Mouse (Mus musculus) forebrain, postnatal 0 days (tissue): ENCODE results near the gene Asns. TPM values are rescaled to one million over a fixed set of nuclear protein-coding genes. Genes with fewer than 3 reads are reported as not detected.
A peak's percentile ranks its signal among the peaks of the same experiment; 100 is the strongest.

Source experiments
- ATAC-seq: fragments of 200-750 bp; cut with Nextera tagmentation; 2 replicates; pipeline ENCODE4 v1.8.0; 2017; ENCODE audit warnings: mild to moderate bottlenecking, moderate library complexity
- DNase-seq: peaks from one replicate; pipeline ENCODE4 v3.0.0-alpha.2; 2015
- H3K27ac ChIP-seq: fragments of 300-500 bp; sonication (generic); 2 replicates; pipeline ENCODE4 v1.5.1; 2014; ENCODE audit warnings: low read depth, mild to moderate bottlenecking, antibody characterized with exemption, low read length, moderate library complexity, mixed read lengths
- H3K27me3 ChIP-seq: fragments of 300-500 bp; sonication (generic); 2 replicates; pipeline ENCODE4 v1.6.1; 2014; ENCODE audit warnings: mild to moderate bottlenecking, low read length, mixed read lengths; ENCODE audit not compliant: insufficient read depth
- H3K36me3 ChIP-seq: fragments of 300-500 bp; sonication (generic); 2 replicates; pipeline ENCODE4 v1.6.1; 2014; ENCODE audit warnings: mild to moderate bottlenecking, moderate library complexity; ENCODE audit not compliant: insufficient read depth
- H3K4me1 ChIP-seq: fragments of 300-500 bp; sonication (generic); 2 replicates; pipeline ENCODE4 v1.6.1; 2014; ENCODE audit warnings: antibody characterized with exemption; ENCODE audit not compliant: insufficient read depth
- H3K4me2 ChIP-seq: fragments of 300-500 bp; sonication (generic); 2 replicates; pipeline ENCODE4 v1.6.1; 2014; ENCODE audit warnings: low read depth, mild to moderate bottlenecking, moderate library complexity
- H3K4me3 ChIP-seq: fragments of 300-500 bp; sonication (generic); 2 replicates; pipeline ENCODE4 v1.5.1; 2014; ENCODE audit warnings: low read depth, low read length, mixed read lengths
- H3K9ac ChIP-seq: fragments of 300-500 bp; sonication (generic); 2 replicates; pipeline ENCODE4 v1.6.1; 2014; ENCODE audit warnings: mild to moderate bottlenecking
- H3K9me3 ChIP-seq: fragments of 300-500 bp; sonication (generic); 2 replicates; pipeline ENCODE4 v1.6.1; 2016; ENCODE audit warnings: low read length
- CTCF ChIP-seq: sonication (generic); IDR thresholded peaks from 2 replicates; pipeline ENCODE4 v1.5.1; 2016; ENCODE audit warnings: antibody characterized with exemption, control low read depth, low read depth
- WGBS: fragments of 180-500 bp; shearing (Covaris S2); extraction: QIAGEN DNeasy Blood & Tissue Kit; methylation state at CpG from one replicate; pipeline ENCODE4 v1.1.7; 2014; 5-methylcytosine and 5-hydroxymethylcytosine counted together
- polyA plus RNA-seq: library from polyadenylated mRNA; unstranded; fragments of >200 nt; fragmentation: Nextera tagmentation; extraction: Ambion mirVana; gene quantifications from 2 replicates; pipeline ENCODE4 v1.2.1, GENCODE M21; 2015
- total RNA-seq: library from RNA; depleted of rRNA; stranded (reverse); fragments of >200 nt; gene quantifications from 2 replicates; pipeline ENCODE4 v1.2.3, GENCODE M21; 2014

Gene Asns
- total and polyA plus RNA-seq, 2 experiments from 2014 or later, result 124 to 133 TPM

- peak; percentile 47; the same call in 1 of the 2 replicates for ATAC-seq
These were observed 23.2 kb upstream of the Asns start for GRCm38 (mm10) chr6:7716236-7716635.

GRCm38 (mm10) chr6:7714230-7714629, 21.2 kb upstream of the Asns start:
- WGBS, result 65% methylated on average over 2 of the region's 2 CpGs
- ATAC-seq, result no peak

More at GRCm38 (mm10) chr6:7716236-7716635, 23.2 kb upstream of the Asns start:
- no peaks in the 10 kb centered on the region for H3K9me3 ChIP-seq
- no peaks in the 10 kb centered on the region for H3K36me3 ChIP-seq
- H3K4me1 ChIP-seq, result no peaks in the 10 kb centered on the region
- no peak for DNase-seq
- H3K27ac ChIP-seq, result no peak overlapping the region
- WGBS, result 29% methylated on average over 4 of the region's 4 CpGs
- H3K27me3 ChIP-seq, result no peaks in the 10 kb centered on the region
- H3K4me3 ChIP-seq, result no peak overlapping the region
- H3K9ac ChIP-seq, result no peak overlapping the region
- H3K4me2 ChIP-seq, result no peak overlapping the region
- no peak for TF ChIP-seq CTCF

DNA sequence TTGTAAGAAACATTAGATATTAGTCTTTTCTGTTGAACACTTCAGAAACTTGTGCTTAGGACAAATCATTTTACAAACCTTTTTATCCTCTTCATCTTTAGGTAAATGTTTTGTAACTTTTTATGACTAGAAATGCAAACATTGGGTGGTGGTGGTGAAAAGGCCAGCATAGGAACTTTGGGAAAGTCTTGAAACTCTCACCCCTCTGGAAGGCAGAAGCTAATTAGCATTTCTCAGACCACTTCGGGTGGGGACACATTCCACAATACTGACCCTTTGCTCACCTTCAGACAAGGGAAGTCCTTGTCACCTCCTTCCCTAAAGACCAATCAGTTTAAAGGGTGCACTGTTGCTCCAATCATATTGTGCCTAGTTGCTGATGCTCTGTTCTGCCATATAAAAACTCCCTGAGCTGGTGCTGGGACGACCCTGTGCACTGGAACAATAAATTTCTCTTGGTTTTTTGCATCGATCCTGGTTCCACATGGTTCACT, 18.8 kb upstream of the Asns start:
- ATAC-seq, result no peak
- no peaks in the 10 kb centered on the region for H3K27me3 ChIP-seq

More at GRCm38 (mm10) chr6:7714230-7714629, 21.2 kb upstream of the Asns start:
- H3K36me3 ChIP-seq, result no peaks in the 10 kb centered on the region
- H3K4me1 ChIP-seq, result no peaks in the 10 kb centered on the region
- no peaks in the 10 kb centered on the region for H3K27me3 ChIP-seq
- no peak overlapping the region for H3K4me2 ChIP-seq
- no peak for TF ChIP-seq CTCF
- H3K9me3 ChIP-seq, result no peaks in the 10 kb centered on the region
- no peak overlapping the region for H3K4me3 ChIP-seq
- H3K9ac ChIP-seq, result no peak overlapping the region
- no peak overlapping the region for H3K27ac ChIP-seq
- no peak for DNase-seq

GRCm38 (mm10) chr6:7708246-7708645, 15.2 kb upstream of the Asns start:
- no peak for ATAC-seq
- H3K36me3 ChIP-seq, result no peaks in the 10 kb centered on the region
- no peak overlapping the region for H3K4me2 ChIP-seq
- H3K9ac ChIP-seq, result no peak overlapping the region
- no peak overlapping the region for H3K4me3 ChIP-seq
- no peak for DNase-seq
- no peak for TF ChIP-seq CTCF
- H3K9me3 ChIP-seq, result no peaks in the 10 kb centered on the region
- 71% methylated on average over 3 of the region's 3 CpGs for WGBS
- H3K4me1 ChIP-seq, result no peaks in the 10 kb centered on the region
- H3K27me3 ChIP-seq, result no peaks in the 10 kb centered on the region
- H3K27ac ChIP-seq, result no peak overlapping the region

More for the DNA sequence above, 18.8 kb upstream of the Asns start:
- Histone ChIP-seq H3K9me3 (no peaks in the 10 kb centered on the region), H3K27ac (no peak overlapping the region), H3K36me3 (no peaks in the 10 kb centered on the region), H3K4me3 (no peak overlapping the region), H3K4me2 (no peak overlapping the region), H3K9ac (no peak overlapping the region), H3K4me1 (no peaks in the 10 kb centered on the region)
- TF ChIP-seq CTCF, result no peak
- DNase-seq, result no peak
- 75% methylated on average over 3 of the region's 3 CpGs for WGBS

DNA sequence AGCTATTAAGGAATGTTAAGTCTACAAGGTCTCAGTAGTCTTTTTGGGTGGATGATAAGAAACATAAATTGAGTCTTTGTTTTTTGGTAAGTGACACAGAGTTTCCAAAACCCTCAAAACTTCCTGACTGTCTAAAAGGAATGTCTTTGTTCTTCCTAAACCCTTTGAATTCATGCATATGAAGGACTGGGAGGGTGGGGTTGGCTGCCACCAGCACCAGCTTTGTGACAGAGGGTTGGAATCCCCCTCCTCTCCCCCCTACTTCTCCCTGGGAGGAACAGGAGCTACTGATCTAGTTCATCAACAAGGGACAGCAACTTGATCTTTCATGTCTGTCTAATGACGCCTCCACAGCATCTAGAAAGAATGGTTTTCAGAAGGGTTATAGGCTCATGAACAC, 13.7 kb upstream of the Asns start:
- no peak overlapping the region for H3K4me3 ChIP-seq

DNA sequence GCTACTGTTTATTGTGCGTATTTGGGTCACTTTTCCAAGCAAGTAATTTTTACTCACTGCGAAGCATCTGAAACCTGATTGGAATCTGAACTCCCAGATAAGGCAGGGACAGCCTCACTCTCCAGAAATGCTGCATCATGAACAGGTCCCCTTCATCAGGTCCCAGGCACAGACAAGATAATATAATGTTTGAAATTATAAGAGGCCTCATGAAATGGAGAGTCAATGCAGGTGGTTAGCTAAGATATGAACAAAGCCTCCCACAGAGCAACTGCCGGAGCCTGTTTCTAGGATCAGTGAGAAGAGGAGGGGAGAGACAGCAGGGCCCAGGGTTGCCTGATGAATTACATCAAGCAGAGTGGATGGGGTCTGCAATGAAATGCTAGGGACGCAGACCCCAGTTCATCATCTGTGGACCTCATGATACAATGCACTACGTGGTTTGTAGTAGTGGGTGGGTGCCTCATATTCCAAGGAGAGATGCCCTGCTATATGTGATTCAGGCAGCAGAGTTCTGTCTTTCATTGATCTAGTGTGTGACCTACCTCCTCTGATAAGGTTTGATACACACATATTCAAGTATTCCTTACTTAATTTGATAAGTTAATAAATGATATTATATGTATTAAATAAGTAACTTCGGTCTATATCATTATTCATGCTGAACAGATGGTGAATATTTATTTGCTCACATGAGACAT, 5.1 kb upstream of the Asns start:
- Histone ChIP-seq H3K36me3 (no peaks in the 10 kb centered on the region), H3K27me3 (no peaks in the 10 kb centered on the region), H3K4me3 (no peak overlapping the region), H3K9ac (no peak overlapping the region), H3K4me1 (no peaks in the 10 kb centered on the region), H3K4me2 (no peak overlapping the region), H3K9me3 (no peaks in the 10 kb centered on the region), H3K27ac (no peak overlapping the region)
- WGBS, result 82% methylated on average over 6 of the region's 6 CpGs
- DNase-seq (no peak), ATAC-seq (no peak)
- TF ChIP-seq CTCF, result no peak

More for the DNA sequence above, 13.7 kb upstream of the Asns start:
- Histone ChIP-seq H3K36me3 (no peaks in the 10 kb centered on the region), H3K27ac (no peak overlapping the region), H3K9ac (no peak overlapping the region), H3K9me3 (no peaks in the 10 kb centered on the region), H3K27me3 (no peaks in the 10 kb centered on the region), H3K4me2 (no peak overlapping the region), H3K4me1 (no peaks in the 10 kb centered on the region)
- 62% methylated on average over 1 of the region's 1 CpGs for WGBS
- ATAC-seq (no peak), DNase-seq (no peak)
- TF ChIP-seq CTCF, result no peak

GRCm38 (mm10) chr6:7697077-7697643, 4.1 kb upstream of the Asns start:
- ATAC-seq (no peak), DNase-seq (no peak)
- Histone ChIP-seq H3K4me3 (no peak overlapping the region), H3K9ac (no peak overlapping the region), H3K27me3 (no peaks in the 10 kb centered on the region), H3K4me2 (no peak overlapping the region), H3K27ac (no peak overlapping the region), H3K9me3 (no peaks in the 10 kb centered on the region), H3K36me3 (no peaks in the 10 kb centered on the region), H3K4me1 (no peaks in the 10 kb centered on the region)
- no peak for TF ChIP-seq CTCF
- 90% methylated on average over 4 of the region's 4 CpGs for WGBS
